Mouse (Mus musculus) CH12.LX (cell line): ENCODE measurements at regions not wholly inside any gene's neighbourhood (a gene's known extent, or its start where the extent isn't known, plus 50 kb on each side); places are given as distances from the start of the nearest gene placed in this dataset.

Experiments
- DNase-seq: peaks from one replicate; pipeline ENCODE4 v3.0.0-alpha.2; 2013; ENCODE audit errors: extremely low read depth
- H3K27ac ChIP-seq: 2 replicates; pipeline ENCODE4 v1.5.1; 2012; ENCODE audit warnings: low read depth, mild to moderate bottlenecking, control low read depth, moderate library complexity; ENCODE audit not compliant: insufficient read depth
- H3K27me3 ChIP-seq: replicated peaks from 2 replicates; pipeline ENCODE3; 2012; ENCODE audit warnings: inconsistent platforms
- H3K36me3 ChIP-seq, 2 experiments: replicated peaks in 1 of 2; 2 replicates each; pipeline versions ENCODE3 to v1.6.1; 2012; ENCODE audit warnings: inconsistent platforms in 1 of 2, low read length in 1 of 2, mild to moderate bottlenecking in 1 of 2, mixed read lengths in 1 of 2, moderate library complexity in 1 of 2; ENCODE audit not compliant: control insufficient read depth in 1 of 2, insufficient read depth in 1 of 2
- H3K4me1 ChIP-seq, 2 experiments: 2 replicates each; pipeline ENCODE4 v1.6.1; 2012; ENCODE audit warnings: inconsistent platforms in 1 of 2, moderate library complexity in 1 of 2; ENCODE audit not compliant: insufficient read depth in 2 of 2, control insufficient read depth in 1 of 2
- H3K4me2 ChIP-seq: 2 replicates; pipeline ENCODE4 v1.6.1; 2012; ENCODE audit warnings: low read depth, mild to moderate bottlenecking, control low read depth; ENCODE audit not compliant: poor library complexity, insufficient read depth, severe bottlenecking
- H3K4me3 ChIP-seq, 3 experiments: fragments of 150-350 bp in 1 of 3; sonication (generic) in 1 of 3; replicated peaks in 1 of 3; 2 replicates each; pipeline versions ENCODE3 to v1.5.1; 2011 to 2012; ENCODE audit warnings: low read depth in 2 of 3, low read length in 2 of 3, mild to moderate bottlenecking in 2 of 3, moderate library complexity in 2 of 3, control low read depth in 1 of 3, improper control_type of control experiment in 1 of 3, inconsistent platforms in 1 of 3, mixed read lengths in 1 of 3; ENCODE audit not compliant: poor library complexity in 1 of 3
- H3K79me2 ChIP-seq: replicated peaks from 2 replicates; pipeline ENCODE4 v1.6.1; 2012; ENCODE audit warnings: mild to moderate bottlenecking, moderate library complexity; ENCODE audit not compliant: control insufficient read depth, poor library complexity, insufficient read depth, severe bottlenecking; ENCODE audit errors: extremely low read depth
- H3K9ac ChIP-seq: 2 replicates; pipeline ENCODE4 v1.6.1; 2012; ENCODE audit warnings: low read depth, mild to moderate bottlenecking, control low read depth, moderate library complexity; ENCODE audit not compliant: insufficient read depth
- H3K9me3 ChIP-seq: replicated peaks from 2 replicates; pipeline ENCODE3; 2012; ENCODE audit warnings: low read length, inconsistent platforms, mixed read lengths
- E2F4 ChIP-seq: IDR thresholded peaks from 2 replicates; pipeline ENCODE4 v1.6.1; 2011; ENCODE audit warnings: low read depth, low read length, improper control_type of control experiment; ENCODE audit not compliant: insufficient replicate concordance
- ETS1 ChIP-seq: conservative IDR thresholded peaks from 2 replicates; pipeline ENCODE4 v1.6.1; 2012; ENCODE audit warnings: low read depth, mild to moderate bottlenecking, inconsistent platforms, low read length, improper control_type of control experiment, moderate library complexity
- JUN ChIP-seq: IDR thresholded peaks from 2 replicates; pipeline ENCODE4 v1.6.1; 2011; ENCODE audit warnings: low read depth, mild to moderate bottlenecking, low read length, improper control_type of control experiment, moderate library complexity; ENCODE audit not compliant: insufficient read depth
- KAT2A ChIP-seq: IDR thresholded peaks from 2 replicates; pipeline ENCODE4 v1.6.1; 2012; ENCODE audit warnings: low read length, improper control_type of control experiment, inconsistent platforms; ENCODE audit not compliant: insufficient replicate concordance
- MXI1 ChIP-seq: IDR thresholded peaks from 2 replicates; pipeline ENCODE4 v1.6.1; 2011; ENCODE audit warnings: mild to moderate bottlenecking, low read depth, low read length, improper control_type of control experiment
- MYC ChIP-seq: IDR thresholded peaks from 2 replicates; pipeline ENCODE4 v1.6.1; 2011; ENCODE audit warnings: low read depth, mild to moderate bottlenecking, improper control_type of control experiment, low read length
- POLR2A ChIP-seq: IDR thresholded peaks from 2 replicates; pipeline ENCODE4 v1.6.1; 2011; ENCODE audit warnings: low read depth, mild to moderate bottlenecking, improper control_type of control experiment, low read length
- POLR2AphosphoS2 ChIP-seq: IDR thresholded peaks from 2 replicates; pipeline ENCODE4 v1.6.1; 2011; ENCODE audit warnings: low read depth, low read length, improper control_type of control experiment
- SIN3A ChIP-seq: IDR thresholded peaks from 2 replicates; pipeline ENCODE4 v1.6.1; 2012; ENCODE audit warnings: low read length, improper control_type of control experiment, inconsistent platforms
- SMC3 ChIP-seq: IDR thresholded peaks from 2 replicates; pipeline ENCODE4 v1.6.1; 2011; ENCODE audit warnings: low read depth, low read length, improper control_type of control experiment
- TCF12 ChIP-seq: IDR thresholded peaks from 2 replicates; pipeline ENCODE4 v1.6.1; 2014; ENCODE audit warnings: low read depth, mild to moderate bottlenecking, inconsistent platforms, low read length, improper control_type of control experiment
- ZKSCAN1 ChIP-seq: IDR thresholded peaks from 2 replicates; pipeline ENCODE4 v1.6.1; 2012; ENCODE audit warnings: low read depth, inconsistent platforms, low read length, improper control_type of control experiment, borderline replicate concordance
- ZNF384 ChIP-seq: IDR thresholded peaks from 2 replicates; pipeline ENCODE4 v1.6.1; 2012; ENCODE audit warnings: low read depth, low read length, improper control_type of control experiment, inconsistent platforms
- dilution Hi-C: fragments of 300-500 bp; cut with MboI; formaldehyde crosslinking; loops from 2 replicates; pipeline ENCODE4 v1.14.3; 2020; ENCODE audit warnings: low sequenced_read_pairs; ENCODE audit not compliant: extremely low pct_unique_long_range_greater_than_20kb, extremely low pct_ligation_motif_present
- in situ Hi-C: fragments of 300-500 bp; cut with MboI; formaldehyde crosslinking; loops from 3 replicates; pipeline ENCODE4 v1.14.3; 2019; ENCODE audit warnings: low sequenced_read_pairs, low pct_ligation_motif_present, low pct_unique_long_range_greater_than_20kb, mixed read lengths

- H3K27ac ChIP-seq: no peak overlapping the region
- DNase-seq: no peak
- no peaks in the 10 kb centered on the region for H3K4me1 ChIP-seq
- no peaks in the 10 kb centered on the region for H3K79me2 ChIP-seq
- TF ChIP-seq ZNF384: no peak
- TF ChIP-seq E2F4: no peak
- no peak for TF ChIP-seq MYC
- H3K9ac ChIP-seq: no peak overlapping the region
- dilution Hi-C loops (no loop called here), in situ Hi-C loops (no loop called here)
- no peak overlapping the region for H3K4me2 ChIP-seq
- H3K27me3 ChIP-seq: no peaks in the 10 kb centered on the region
- H3K4me3 ChIP-seq: no peak overlapping the region
- H3K36me3 ChIP-seq: no peaks in the 10 kb centered on the region
- no peaks in the 10 kb centered on the region for H3K9me3 ChIP-seq
Observed at GRCm38 (mm10) chr10:69044171-69044651, 107.0 kb upstream of the Rhobtb1 start.

- Histone ChIP-seq H3K4me2 (no peak overlapping the region), H3K9ac (no peak overlapping the region), H3K27ac (no peak overlapping the region), H3K9me3 (peaks cover 2% of the 10 kb centered on the region), H3K79me2 (no peaks in the 10 kb centered on the region), H3K36me3 (no peaks in the 10 kb centered on the region), H3K4me3 (no peak overlapping the region), H3K27me3 (no peaks in the 10 kb centered on the region), H3K4me1 (no peaks in the 10 kb centered on the region)
- dilution Hi-C loops (no loop called here), in situ Hi-C loops (no loop called here)
- DNase-seq: no peak
- no peak for TF ChIP-seq POLR2A
- no peak for TF ChIP-seq MXI1
- no peak for TF ChIP-seq ETS1
- no peak for TF ChIP-seq SMC3
Observed at GRCm38 (mm10) chr10:69045275-69045674, 106.0 kb upstream of the Rhobtb1 start.

GRCm38 (mm10) chr10:69046008-69046555 is 105.2 kb upstream of the Rhobtb1 start:
- Histone ChIP-seq H3K79me2 (no peaks in the 10 kb centered on the region), H3K4me3 (no peak overlapping the region), H3K4me1 (no peaks in the 10 kb centered on the region), H3K9ac (no peak overlapping the region), H3K36me3 (no peaks in the 10 kb centered on the region), H3K27me3 (no peaks in the 10 kb centered on the region), H3K27ac (no peak overlapping the region), H3K9me3 (peaks cover 2% of the 10 kb centered on the region), H3K4me2 (no peak overlapping the region)
- TF ChIP-seq POLR2A: no peak
- TF ChIP-seq SIN3A: no peak
- no peak for TF ChIP-seq JUN
- TF ChIP-seq POLR2AphosphoS2: no peak
- no peak for TF ChIP-seq TCF12
- TF ChIP-seq ZKSCAN1: no peak
- TF ChIP-seq KAT2A: no peak
- in situ Hi-C loops (no loop called here), dilution Hi-C loops (no loop called here)
- no peak for DNase-seq
